Mouse (Mus musculus): ENCODE results near the gene Taf9. TPM values are rescaled to one million over a fixed set of nuclear protein-coding genes. Genes with fewer than 3 reads are reported as not detected.

The Taf9 gene
- polyA plus RNA-seq, 1 experiment from 2014 or later, result 41.3 TPM

GRCm38 (mm10) chr13:100659864-100660456 lies 8.6 kb downstream of the Taf9 start:
- H3K4me3 ChIP-seq (ENCODE audit: low read depth, low read length), result no peak overlapping the region
- H3K4me1 ChIP-seq (ENCODE audit: control insufficient read depth, insufficient read depth, low read length), result no peaks in the 10 kb centered on the region
- H3K9me3 ChIP-seq (ENCODE audit: control insufficient read depth, low read length), result no peaks in the 10 kb centered on the region
- H3K27me3 ChIP-seq (ENCODE audit: control insufficient read depth, insufficient read depth, low read length), result no peaks in the 10 kb centered on the region
- H3K4me2 ChIP-seq (ENCODE audit: low read depth, low read length), result no peak overlapping the region
- H3K27ac ChIP-seq (ENCODE audit: low read depth, low read length), result no peak overlapping the region
- 41% methylated on average over 4 of the region's 4 CpGs for WGBS
- H3K36me3 ChIP-seq (ENCODE audit: control insufficient read depth, insufficient read depth, low read length), result 0 out of 2 replicates have a peak, but pooled peaks cover 5% of the 10 kb centered on the region
- no peak overlapping the region for H3K9ac ChIP-seq (replicated peaks; ENCODE audit: low read depth, low read length)
- ATAC-seq (ENCODE audit: low read depth), result peak; percentile 42; the same call in 1 of the 2 replicates

GRCm38 (mm10) chr13:100669291-100670022 lies 18.1 kb downstream of the Taf9 start, which contains the start of gene Ccdc125:
Gene Ccdc125 (plus strand): TSS chr13:100669717.
- peak; percentile 83 for ATAC-seq (ENCODE audit: low read depth)
- under 1% methylated on average over 44 of the region's 44 CpGs for WGBS

DNA sequence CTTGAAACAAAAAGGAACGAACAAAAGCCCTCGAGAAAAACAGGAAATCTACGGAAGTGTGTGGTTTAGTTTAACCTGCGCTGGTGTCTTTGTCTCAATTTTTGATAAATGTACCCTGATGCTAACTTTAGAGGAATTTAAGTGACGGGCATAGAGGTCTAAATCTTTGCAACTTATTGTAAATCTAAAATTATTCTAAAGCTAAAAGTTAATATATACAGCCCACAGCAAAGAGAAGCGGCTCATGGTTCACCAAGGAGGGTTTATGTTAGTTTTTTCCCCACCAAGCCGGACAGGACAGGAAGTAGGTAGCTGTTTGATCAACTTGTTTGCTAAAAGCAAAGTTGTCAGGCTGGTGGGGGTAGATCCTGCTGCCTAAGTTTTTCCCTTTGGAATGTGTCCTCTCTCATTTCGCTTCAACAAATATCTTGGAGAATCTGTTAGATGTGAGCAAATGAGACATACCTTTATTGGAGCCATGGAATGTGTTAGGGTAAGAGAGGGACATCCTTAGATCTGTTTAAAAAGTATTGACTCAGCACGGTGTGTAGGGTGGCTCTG lies 18.9 kb downstream of the Taf9 start:
- ATAC-seq (ENCODE audit: low read depth), result no peak
- H3K9me3 ChIP-seq (ENCODE audit: control insufficient read depth, low read length), result no peaks in the 10 kb centered on the region
- no peak overlapping the region for H3K27ac ChIP-seq (ENCODE audit: low read depth, low read length)
- H3K9ac ChIP-seq (replicated peaks; ENCODE audit: low read depth, low read length), result no peak overlapping the region
- peak overlapping the region; percentile 60; the same call in 1 of the 2 replicates for H3K4me2 ChIP-seq (ENCODE audit: low read depth, low read length)
- no peaks in the 10 kb centered on the region for H3K4me1 ChIP-seq (ENCODE audit: control insufficient read depth, insufficient read depth, low read length)
- no peaks in the 10 kb centered on the region for H3K27me3 ChIP-seq (ENCODE audit: control insufficient read depth, insufficient read depth, low read length)
- WGBS, result 65% methylated on average over 9 of the region's 9 CpGs
- H3K4me3 ChIP-seq (ENCODE audit: low read depth, low read length), result peak overlapping the region; percentile 36; the same call in 1 of the 2 replicates
- peaks cover 10% of the 10 kb centered on the region for H3K36me3 ChIP-seq (ENCODE audit: control insufficient read depth, insufficient read depth, low read length)

More at GRCm38 (mm10) chr13:100669291-100670022, 18.1 kb downstream of the Taf9 start, which contains the start of gene Ccdc125:
- Histone ChIP-seq H3K27me3 (ENCODE audit: control insufficient read depth, insufficient read depth, low read length) (no peaks in the 10 kb centered on the region), H3K4me2 (ENCODE audit: low read depth, low read length) (peak within 1 kb of the TSS; percentile 60), H3K9ac (replicated peaks; ENCODE audit: low read depth, low read length) (peak within 1 kb of the TSS; percentile 46), H3K9me3 (ENCODE audit: control insufficient read depth, low read length) (no peaks in the 10 kb centered on the region), H3K36me3 (ENCODE audit: control insufficient read depth, insufficient read depth, low read length) (peaks cover 10% of the 10 kb centered on the region), H3K4me3 (ENCODE audit: low read depth, low read length) (peak within 1 kb of the TSS; percentile 36), H3K27ac (ENCODE audit: low read depth, low read length) (no peak within 1 kb of the TSS), H3K4me1 (ENCODE audit: control insufficient read depth, insufficient read depth, low read length) (no peaks in the 10 kb centered on the region)

GRCm38 (mm10) chr13:100675936-100676635 lies 24.7 kb downstream of the Taf9 start:
- no peak for ATAC-seq (ENCODE audit: low read depth)
- WGBS, result 89% methylated on average over 15 of the region's 15 CpGs
- Histone ChIP-seq H3K36me3 (ENCODE audit: control insufficient read depth, insufficient read depth, low read length) (no peaks in the 10 kb centered on the region), H3K4me2 (ENCODE audit: low read depth, low read length) (no peak overlapping the region), H3K4me3 (ENCODE audit: low read depth, low read length) (no peak overlapping the region), H3K4me1 (ENCODE audit: control insufficient read depth, insufficient read depth, low read length) (no peaks in the 10 kb centered on the region), H3K9me3 (ENCODE audit: control insufficient read depth, low read length) (no peaks in the 10 kb centered on the region), H3K27me3 (ENCODE audit: control insufficient read depth, insufficient read depth, low read length) (no peaks in the 10 kb centered on the region), H3K9ac (replicated peaks; ENCODE audit: low read depth, low read length) (no peak overlapping the region), H3K27ac (ENCODE audit: low read depth, low read length) (no peak overlapping the region)

DNA sequence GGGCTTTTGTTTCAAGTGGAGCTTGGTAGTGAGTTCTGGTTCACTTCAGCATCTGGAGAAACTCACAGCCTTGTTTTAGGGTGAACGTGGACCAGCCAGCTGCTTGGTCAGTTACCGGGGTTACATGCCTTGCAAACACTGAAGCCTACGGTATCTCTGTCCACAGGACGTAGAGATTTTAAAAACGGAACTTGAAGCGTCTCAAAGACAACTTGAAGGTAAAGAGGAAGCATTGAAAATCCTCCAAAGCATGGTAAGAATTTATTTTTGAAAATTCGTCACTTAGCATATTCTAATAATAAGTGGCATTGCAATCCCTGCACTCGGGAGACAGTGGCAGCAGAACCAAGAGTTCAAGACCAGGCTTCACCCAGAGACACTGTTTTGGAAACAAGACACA lies 30.2 kb downstream of the Taf9 start:
- Histone ChIP-seq H3K4me3 (ENCODE audit: low read depth, low read length) (no peak overlapping the region), H3K27ac (ENCODE audit: low read depth, low read length) (no peak overlapping the region), H3K9me3 (ENCODE audit: control insufficient read depth, low read length) (no peaks in the 10 kb centered on the region), H3K9ac (replicated peaks; ENCODE audit: low read depth, low read length) (no peak overlapping the region), H3K4me2 (ENCODE audit: low read depth, low read length) (no peak overlapping the region), H3K27me3 (ENCODE audit: control insufficient read depth, insufficient read depth, low read length) (no peaks in the 10 kb centered on the region), H3K36me3 (ENCODE audit: control insufficient read depth, insufficient read depth, low read length) (no peaks in the 10 kb centered on the region), H3K4me1 (ENCODE audit: control insufficient read depth, insufficient read depth, low read length) (no peaks in the 10 kb centered on the region)
- 91% methylated on average over 8 of the region's 8 CpGs for WGBS
- no peak for ATAC-seq (ENCODE audit: low read depth)

DNA sequence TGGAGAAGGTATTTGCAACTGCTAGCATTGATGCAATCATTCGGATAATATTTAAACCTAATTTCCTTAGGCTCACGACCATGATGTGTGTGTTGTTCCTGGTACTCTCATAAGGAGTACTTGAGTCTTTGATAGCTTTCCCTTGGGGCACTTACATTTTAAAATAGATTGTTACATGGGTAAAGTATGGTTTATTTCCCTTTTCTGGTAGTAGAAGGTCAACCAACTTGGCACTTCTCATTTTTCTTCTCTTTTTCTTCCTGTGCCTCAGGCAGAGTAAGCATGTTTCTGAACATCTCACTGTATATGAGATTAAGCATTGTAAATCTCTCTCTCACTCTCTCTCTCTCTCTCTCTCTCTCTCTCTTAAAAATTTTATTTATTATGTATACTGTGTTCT lies 31.5 kb downstream of the Taf9 start:
- no peaks in the 10 kb centered on the region for H3K36me3 ChIP-seq (ENCODE audit: control insufficient read depth, insufficient read depth, low read length)
- no peak for ATAC-seq (ENCODE audit: low read depth)
- no peaks in the 10 kb centered on the region for H3K4me1 ChIP-seq (ENCODE audit: control insufficient read depth, insufficient read depth, low read length)
- no peak overlapping the region for H3K27ac ChIP-seq (ENCODE audit: low read depth, low read length)
- no peaks in the 10 kb centered on the region for H3K9me3 ChIP-seq (ENCODE audit: control insufficient read depth, low read length)
- no peak overlapping the region for H3K4me3 ChIP-seq (ENCODE audit: low read depth, low read length)
- no peaks in the 10 kb centered on the region for H3K27me3 ChIP-seq (ENCODE audit: control insufficient read depth, insufficient read depth, low read length)
- 87% methylated on average over 2 of the region's 2 CpGs for WGBS
- no peak overlapping the region for H3K4me2 ChIP-seq (ENCODE audit: low read depth, low read length)
- no peak overlapping the region for H3K9ac ChIP-seq (replicated peaks; ENCODE audit: low read depth, low read length)

DNA sequence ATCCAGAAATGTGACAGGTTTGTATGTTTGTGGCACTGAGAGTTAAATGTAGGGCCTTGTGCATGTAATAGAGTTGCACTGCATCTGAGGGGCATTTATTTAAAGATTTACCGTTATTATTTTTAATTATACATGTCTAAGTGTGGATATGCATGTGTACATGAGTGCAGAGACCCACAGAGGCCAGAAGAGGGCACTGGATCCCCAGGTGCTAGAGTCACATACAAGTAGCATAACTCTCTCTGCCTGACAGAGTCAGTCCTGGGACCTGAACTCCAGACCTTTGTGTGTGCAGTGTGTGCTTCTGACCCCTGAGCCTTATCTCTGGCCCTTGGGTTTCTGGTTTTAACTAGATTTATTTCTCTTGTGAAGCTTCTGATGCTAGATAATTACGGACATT lies 33.0 kb downstream of the Taf9 start:
- 77% methylated on average over 2 of the region's 2 CpGs for WGBS
- Histone ChIP-seq H3K4me3 (ENCODE audit: low read depth, low read length) (no peak overlapping the region), H3K9ac (replicated peaks; ENCODE audit: low read depth, low read length) (no peak overlapping the region), H3K4me1 (ENCODE audit: control insufficient read depth, insufficient read depth, low read length) (no peaks in the 10 kb centered on the region), H3K4me2 (ENCODE audit: low read depth, low read length) (no peak overlapping the region), H3K27ac (ENCODE audit: low read depth, low read length) (no peak overlapping the region), H3K36me3 (ENCODE audit: control insufficient read depth, insufficient read depth, low read length) (no peaks in the 10 kb centered on the region), H3K27me3 (ENCODE audit: control insufficient read depth, insufficient read depth, low read length) (no peaks in the 10 kb centered on the region), H3K9me3 (ENCODE audit: control insufficient read depth, low read length) (no peaks in the 10 kb centered on the region)
- ATAC-seq (ENCODE audit: low read depth), result no peak

DNA sequence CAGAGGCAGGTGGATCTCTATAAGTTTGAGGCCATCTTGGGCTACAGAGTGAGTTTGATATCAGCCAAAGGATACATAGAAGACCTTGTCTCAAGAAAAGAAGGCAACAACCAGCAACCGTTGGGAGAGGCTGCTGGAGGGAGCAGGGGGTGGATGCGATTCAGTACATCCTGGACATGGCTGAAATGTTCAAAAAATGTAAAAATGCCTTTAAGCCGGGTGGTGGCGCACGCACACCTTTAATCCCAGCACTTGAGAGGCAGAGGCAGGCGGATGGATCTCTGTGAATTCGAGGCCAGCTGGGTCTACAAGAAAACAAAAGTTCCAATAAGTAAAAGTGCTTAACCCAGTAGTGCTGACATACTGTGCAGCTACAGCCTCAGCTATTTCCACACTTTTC lies 36.1 kb downstream of the Taf9 start:
- no peak overlapping the region for H3K27ac ChIP-seq (ENCODE audit: low read depth, low read length)
- H3K36me3 ChIP-seq (ENCODE audit: control insufficient read depth, insufficient read depth, low read length), result no peaks in the 10 kb centered on the region
- 66% methylated on average over 7 of the region's 7 CpGs for WGBS
- no peaks in the 10 kb centered on the region for H3K9me3 ChIP-seq (ENCODE audit: control insufficient read depth, low read length)
- H3K9ac ChIP-seq (replicated peaks; ENCODE audit: low read depth, low read length), result no peak overlapping the region
- H3K4me2 ChIP-seq (ENCODE audit: low read depth, low read length), result no peak overlapping the region
- no peak overlapping the region for H3K4me3 ChIP-seq (ENCODE audit: low read depth, low read length)
- no peaks in the 10 kb centered on the region for H3K4me1 ChIP-seq (ENCODE audit: control insufficient read depth, insufficient read depth, low read length)
- no peaks in the 10 kb centered on the region for H3K27me3 ChIP-seq (ENCODE audit: control insufficient read depth, insufficient read depth, low read length)
- ATAC-seq (ENCODE audit: low read depth), result no peak

All from neural tube, embryonic 14.5 days (tissue).